Mouse (Mus musculus) A20 (cell line): ENCODE data around the gene Rad9b.

Experiments used
- DNase-seq: peaks from one replicate; pipeline ENCODE4 v3.0.0-alpha.2; 2011; ENCODE audit warnings: low read depth, low spot score

Rad9b gene

DNA sequence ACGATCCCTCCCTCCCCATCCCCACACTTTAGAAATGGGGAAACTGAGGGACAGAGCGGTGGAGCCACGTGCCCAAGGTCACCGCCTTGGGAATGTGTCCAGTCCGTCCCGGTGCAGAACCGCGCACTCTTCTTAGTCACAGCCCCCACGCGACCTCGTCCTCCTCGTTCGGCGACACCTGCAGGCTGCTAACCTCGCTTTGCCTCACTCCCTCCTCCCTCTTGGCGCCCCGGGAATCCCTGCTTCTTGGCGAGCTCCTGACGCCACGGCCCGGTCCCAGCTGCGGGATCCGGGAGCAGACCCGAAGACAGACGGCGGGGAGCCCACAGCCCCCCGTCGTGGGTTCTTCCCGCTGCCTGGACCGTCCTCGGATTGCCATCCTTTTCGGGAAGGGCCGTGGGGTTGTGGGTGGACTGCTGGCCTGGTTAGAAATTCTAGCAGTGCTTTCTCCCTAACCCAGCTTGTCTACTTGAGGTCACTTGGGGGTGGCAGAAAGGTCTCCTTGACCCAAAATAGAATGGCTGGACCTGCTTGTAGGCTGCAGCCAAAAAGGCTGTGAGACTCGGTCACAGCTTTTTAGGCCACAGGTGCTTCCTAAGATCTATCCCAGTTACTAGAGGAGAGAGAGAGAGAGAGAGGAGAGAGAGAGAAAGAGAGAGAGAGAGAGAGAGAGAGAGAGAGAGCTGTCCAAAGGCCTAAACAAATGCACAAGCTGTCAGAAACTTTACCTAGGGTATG is 68.8 kb downstream of the Rad9b start:
- DNase-seq, result peak; percentile 59

- peak; percentile 93 for DNase-seq
Observed at GRCm38 (mm10) chr5:122284183-122285028, 69.6 kb downstream of the Rad9b start, which contains the start of gene Pptc7. Gene Pptc7 (plus strand): TSS chr5:122284365.

- DNase-seq, result no peak
Observed at GRCm38 (mm10) chr5:122283828-122284182, 70.2 kb downstream of the Rad9b start.

DNA sequence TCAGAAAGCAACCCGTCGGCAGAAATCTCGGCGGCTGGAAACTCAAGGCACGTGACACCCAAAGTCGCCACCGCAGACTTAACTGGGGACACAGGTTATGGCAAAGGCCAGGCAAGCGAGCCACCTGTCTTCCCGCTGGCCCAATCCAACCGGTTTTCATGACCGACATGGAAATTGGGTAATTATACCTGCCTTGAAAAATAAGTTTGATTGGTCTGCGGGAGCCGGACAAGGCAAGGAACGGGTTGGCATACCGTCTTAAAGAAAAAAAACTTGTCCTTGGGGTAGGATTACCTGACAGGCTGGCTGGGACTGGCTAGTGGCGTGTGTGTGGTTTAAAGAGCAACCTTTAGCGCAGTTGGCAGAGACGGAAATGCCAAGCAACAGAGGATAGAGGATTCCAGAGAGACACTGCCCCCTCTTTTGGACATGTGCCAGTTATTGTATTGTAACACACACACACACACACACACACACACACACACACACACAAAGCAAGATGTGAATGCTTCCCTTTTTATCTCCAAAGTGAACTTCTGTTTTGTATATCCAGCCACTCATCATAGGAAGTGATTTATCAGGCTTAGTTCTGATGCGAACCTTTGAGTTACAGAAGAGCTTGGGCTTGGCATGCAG is 73.1 kb downstream of the Rad9b start:
- no peak for DNase-seq

GRCm38 (mm10) chr5:122280422-122280826 is 73.6 kb downstream of the Rad9b start:
- DNase-seq, result no peak

DNA sequence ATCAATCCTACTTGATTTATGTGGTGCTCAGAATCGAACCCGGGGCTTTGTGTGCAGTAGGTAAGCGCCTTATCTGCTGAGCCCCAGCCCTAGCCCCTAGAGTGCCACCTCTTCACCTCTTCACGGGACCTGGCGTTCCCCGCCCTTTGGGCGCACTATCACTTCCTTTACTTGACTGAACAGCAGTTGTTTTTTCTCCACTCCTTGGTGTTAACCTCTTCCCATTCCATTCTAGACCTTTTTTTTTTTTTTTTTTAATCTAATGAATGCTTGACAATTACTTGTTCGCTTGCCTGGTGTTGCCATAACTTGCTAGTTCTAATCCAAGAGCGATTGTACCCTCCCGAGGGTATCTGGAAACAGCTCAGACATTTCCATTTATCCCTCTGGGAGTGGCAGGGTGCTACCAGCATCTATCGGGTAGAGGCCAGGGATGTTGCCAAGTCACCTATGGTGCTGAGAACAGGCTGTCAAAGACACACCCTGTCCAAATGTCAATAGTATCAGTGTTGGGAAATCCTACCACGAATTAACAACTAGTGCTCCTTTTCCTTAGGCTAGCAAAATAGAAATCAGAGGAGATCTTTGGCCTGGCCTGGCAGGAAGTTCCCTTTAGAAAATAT is 74.1 kb downstream of the Rad9b start:
- no peak for DNase-seq

DNA sequence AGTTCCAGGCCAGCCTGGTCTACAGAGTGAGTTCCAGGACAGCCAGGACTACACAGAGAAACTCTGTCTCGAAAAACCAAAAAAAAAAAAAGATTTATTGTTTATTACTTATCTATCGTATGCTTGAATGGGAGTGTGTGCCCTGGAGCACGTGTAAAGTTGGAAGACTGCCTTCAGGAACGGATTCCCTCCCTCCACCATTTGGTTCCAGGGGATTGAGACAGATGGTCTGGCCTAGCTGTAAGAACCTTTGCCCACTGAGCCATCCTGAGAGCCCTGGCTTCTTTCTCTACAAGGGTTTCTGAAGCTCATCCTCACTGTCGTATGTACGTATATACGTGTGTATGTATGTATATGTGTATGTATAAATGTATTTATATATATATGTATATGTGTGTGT is 75.1 kb downstream of the Rad9b start:
- DNase-seq, result no peak

GRCm38 (mm10) chr5:122274785-122275184 is 79.2 kb downstream of the Rad9b start:
- peak; percentile 79 for DNase-seq
